ENCODE assay signal across 35 mouse cellular contexts in the genomic region with DNA sequence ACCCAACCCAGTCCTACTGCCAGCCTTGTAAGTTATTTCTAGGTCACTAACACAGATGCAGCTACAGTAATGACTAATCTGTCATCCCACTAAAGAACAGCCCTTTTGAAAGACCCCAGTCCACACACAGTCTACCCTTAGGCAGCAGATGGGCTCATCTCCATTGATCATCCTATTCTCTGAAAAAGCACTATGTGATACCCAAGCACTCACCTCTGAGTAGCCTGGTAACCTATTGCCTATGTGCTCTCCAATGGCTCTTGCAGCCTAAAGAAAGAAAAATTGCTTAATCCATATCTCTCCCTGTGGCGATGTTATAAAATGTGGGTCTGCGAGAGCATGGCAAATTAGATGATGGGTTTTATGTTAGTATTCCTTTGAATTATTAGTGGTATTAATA.
"Had no signal": no experiment of that assay in that cellular context is flagged by ENCODE, and none has a peak within 500 bp of the region (broad histone marks: within the 10 kb centered on the region; RNA-seq: fewer than 3 reads in every experiment).

No protein-coding gene starts in this region.

- H3K27ac ChIP-seq: heart, embryonic 10.5 days; heart, embryonic 13.5 days; heart, embryonic 15.5 days; hindbrain, embryonic 10.5 days; hindbrain, embryonic 12.5 days; hindbrain, embryonic 13.5 days; hindbrain, embryonic 14.5 days; hindbrain, embryonic 15.5 days; hindbrain, postnatal 0 days; intestine, embryonic 15.5 days; kidney, embryonic 15.5 days; kidney, postnatal 0 days; layer of hippocampus, adult 2 months had no signal

- H3K27me3 ChIP-seq: heart, embryonic 12.5 days; heart, embryonic 13.5 days; heart, embryonic 15.5 days; hindbrain, embryonic 12.5 days; hindbrain, embryonic 13.5 days; hindbrain, embryonic 15.5 days; intestine, embryonic 15.5 days; kidney, embryonic 15.5 days had no signal

- H3K4me2 ChIP-seq: heart, embryonic 11.5 days; heart, embryonic 12.5 days; heart, embryonic 13.5 days; heart, embryonic 15.5 days; hindbrain, embryonic 12.5 days; hindbrain, embryonic 13.5 days; hindbrain, embryonic 14.5 days; hindbrain, embryonic 15.5 days; intestine, embryonic 15.5 days; kidney, embryonic 15.5 days had no signal

- H3K4me3 ChIP-seq: heart, embryonic 10.5 days; heart, embryonic 12.5 days; heart, embryonic 13.5 days; heart, embryonic 15.5 days; hindbrain, embryonic 10.5 days; hindbrain, embryonic 12.5 days; hindbrain, embryonic 13.5 days; hindbrain, embryonic 15.5 days; intestine, embryonic 15.5 days; kidney, embryonic 15.5 days; layer of hippocampus, adult 2 months had no signal

- H3K4me1 ChIP-seq: heart, embryonic 10.5 days; heart, embryonic 12.5 days; heart, embryonic 13.5 days; heart, embryonic 15.5 days; hindbrain, embryonic 10.5 days; hindbrain, embryonic 12.5 days; hindbrain, embryonic 13.5 days; hindbrain, embryonic 15.5 days; intestine, embryonic 15.5 days; kidney, embryonic 15.5 days had no signal

- DNase-seq: heart, postnatal 10 days; heart, postnatal 14 days; heart, postnatal 36 days; heart, postnatal 4 days; kidney, adult 11 months; kidney, adult 18-20 months; kidney, adult 2 months; kidney, adult 8-10 months; kidney, adult 9 months; kidney, postnatal 10 days; kidney, postnatal 14 days; kidney, postnatal 25 days; kidney, postnatal 36 days; kidney, postnatal 4 days; layer of hippocampus, adult 9-11 months; layer of hippocampus, postnatal 36 days had no signal

- ATAC-seq: hindbrain, embryonic 16.5 days; hindbrain, postnatal 0 days; inflammation-experienced regulatory T-cells, adult 6 months; intestine, embryonic 15.5 days; intestine, embryonic 16.5 days; intestine, postnatal 0 days had no signal

- H3K36me3 ChIP-seq: heart, embryonic 10.5 days; heart, embryonic 12.5 days; heart, embryonic 13.5 days; heart, embryonic 15.5 days; hindbrain, embryonic 10.5 days; hindbrain, embryonic 12.5 days; hindbrain, embryonic 13.5 days; hindbrain, embryonic 15.5 days; intestine, embryonic 15.5 days; kidney, embryonic 15.5 days had no signal

- H3K9me3 ChIP-seq: heart, embryonic 10.5 days; heart, embryonic 13.5 days; heart, embryonic 15.5 days; hindbrain, embryonic 12.5 days; hindbrain, embryonic 13.5 days; hindbrain, embryonic 15.5 days; intestine, embryonic 15.5 days; kidney, embryonic 15.5 days had no signal

- H3K9ac ChIP-seq: heart, embryonic 12.5 days; heart, embryonic 13.5 days; heart, embryonic 15.5 days; hindbrain, embryonic 12.5 days; hindbrain, embryonic 13.5 days; hindbrain, embryonic 14.5 days; hindbrain, embryonic 15.5 days; intestine, embryonic 15.5 days; kidney, embryonic 15.5 days had no signal
